In genomic region chr1:93691106-93691505, GRCm38 (mm10) we compare ENCODE assay signal across 20 mouse cellular contexts. TPM values are rescaled to one million over a fixed set of nuclear protein-coding genes. Genes with fewer than 3 reads are reported as not detected.
"Had no signal": no experiment of that assay in that cellular context is flagged by ENCODE, and none has a peak within 500 bp of the region (broad histone marks: within the 10 kb centered on the region; RNA-seq: fewer than 3 reads in every experiment).

No protein-coding gene starts in this region.

- H3K4me3 ChIP-seq: liver, embryonic 15.5 days; lung, embryonic 15.5 days; megakaryocyte, embryonic 14.5 days; midbrain, embryonic 12.5 days; midbrain, embryonic 15.5 days; neural tube, embryonic 12.5 days; stomach, embryonic 15.5 days had no signal

- H3K9ac ChIP-seq: liver, embryonic 15.5 days; liver, postnatal 0 days; lung, embryonic 15.5 days; midbrain, embryonic 12.5 days; midbrain, embryonic 15.5 days; neural tube, embryonic 12.5 days; stomach, embryonic 15.5 days had no signal

- H3K9me3 ChIP-seq: liver, embryonic 15.5 days; lung, embryonic 15.5 days; megakaryocyte, embryonic 14.5 days; midbrain, embryonic 12.5 days; midbrain, embryonic 15.5 days; neural tube, embryonic 12.5 days; stomach, embryonic 15.5 days had no signal

- ATAC-seq: lung, postnatal 0 days; midbrain, embryonic 15.5 days had no signal

- H3K4me2 ChIP-seq: liver, embryonic 15.5 days; lung, embryonic 15.5 days; midbrain, embryonic 12.5 days; midbrain, embryonic 15.5 days; neural tube, embryonic 12.5 days; stomach, embryonic 15.5 days had no signal

- H3K4me1 ChIP-seq: stomach, embryonic 15.5 days had no signal

- H3K27ac ChIP-seq: liver, embryonic 15.5 days; lung, embryonic 15.5 days; macrophage; midbrain, embryonic 12.5 days; midbrain, embryonic 15.5 days; neural tube, embryonic 12.5 days; stomach, embryonic 15.5 days; stomach, postnatal 0 days had no signal

- DNase-seq: liver, postnatal 0 days; lung, adult 2 months; lung, postnatal 14 days; lung, postnatal 36 days; right cerebral cortex, postnatal 14 days; thymus, adult 2 months; thymus, postnatal 25 days; thymus, postnatal 4 days had no signal

- H3K27me3 ChIP-seq: lung, embryonic 15.5 days; midbrain, embryonic 15.5 days; neural tube, embryonic 12.5 days; stomach, embryonic 15.5 days had no signal

- H3K36me3 ChIP-seq: liver, embryonic 15.5 days had no signal

RNA-seq across cellular contexts. Expression of gene Bok, which starts 5.6 kb away (rescaled TPM):
- total RNA-seq: monocyte, adult 5-6 weeks; neutrophil, adult 5-6 weeks had no signal
- polyA plus RNA-seq: macrophage had no signal
